Mouse (Mus musculus): ENCODE data around the gene Nectin1. TPM values are rescaled to one million over a fixed set of nuclear protein-coding genes. Genes with fewer than 3 reads are reported as not detected.

The Nectin1 gene
- total and polyA plus RNA-seq, 3 experiments, result 0.26 to 1.9 (median 1.8) TPM

DNA sequence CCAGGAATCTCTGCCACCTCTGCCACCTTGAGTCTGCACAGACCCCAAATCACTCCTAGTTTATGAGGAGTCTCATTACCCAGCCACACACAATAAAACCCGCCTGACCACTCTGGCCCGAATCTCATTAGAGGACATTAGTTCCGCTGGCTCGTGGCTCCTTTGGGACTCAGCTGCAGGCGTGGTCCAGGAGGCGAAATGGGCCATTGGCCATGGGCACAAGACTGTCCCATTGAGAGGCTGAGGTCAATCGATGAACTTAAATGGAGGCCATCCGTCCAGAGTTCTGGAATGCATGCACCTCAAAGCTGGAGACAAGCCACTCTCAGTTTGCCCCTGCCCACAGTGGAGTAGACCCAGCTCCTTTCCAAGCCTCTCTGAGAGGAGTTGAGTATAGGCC lies 7.3 kb downstream of the Nectin1 start:
- TF ChIP-seq EP300 (IDR thresholded peaks at IDR 0.05; ENCODE audit: low read length) (no peak), UBTF (IDR thresholded peaks at IDR 0.05; ENCODE audit: low read depth, low read length) (no peak), IRF4 (IDR thresholded peaks at IDR 0.05; ENCODE audit: low read depth, low read length) (no peak), MAFK (IDR thresholded peaks at IDR 0.05; ENCODE audit: insufficient replicate concordance, low read length) (no peak), JUN (IDR thresholded peaks at IDR 0.05; ENCODE audit: insufficient read depth, low read depth, low read length) (no peak), KAT2A (IDR thresholded peaks at IDR 0.05; ENCODE audit: insufficient replicate concordance, low read length) (no peak), USF1 (IDR thresholded peaks at IDR 0.05; ENCODE audit: low read depth, low read length) (no peak), MAX (IDR thresholded peaks at IDR 0.05; ENCODE audit: low read length) (no peak), POLR2A (IDR thresholded peaks at IDR 0.05; ENCODE audit: low read depth, low read length) (no peak), ZNF384 (IDR thresholded peaks at IDR 0.05; ENCODE audit: low read depth, low read length) (no peak), USF2 (conservative IDR thresholded peaks at IDR 0.05; ENCODE audit: low read depth, low read length) (no peak), MYC (IDR thresholded peaks at IDR 0.05; ENCODE audit: low read depth, low read length) (no peak), TCF12 (IDR thresholded peaks at IDR 0.05; ENCODE audit: low read depth, low read length) (no peak), NRF1 (IDR thresholded peaks at IDR 0.05; ENCODE audit: low read depth, low read length) (no peak), ZC3H11A (IDR thresholded peaks at IDR 0.05; ENCODE audit: low read depth, low read length) (no peak)
- dilution Hi-C loops (cut with MboI; ENCODE audit: extremely low pct_ligation_motif_present, extremely low pct_unique_long_range_greater_than_20kb, low sequenced_read_pairs) (no loop called here), in situ Hi-C loops (cut with MboI; ENCODE audit: low pct_ligation_motif_present, low pct_unique_long_range_greater_than_20kb, low sequenced_read_pairs) (no loop called here)
- H3K79me2 ChIP-seq (replicated peaks; ENCODE audit: control insufficient read depth, extremely low read depth, insufficient read depth, poor library complexity, severe bottlenecking), result no peaks in the 10 kb centered on the region
- peaks cover 10 to 14% of the 10 kb centered on the region in 2 experiments for H3K4me1 ChIP-seq (ENCODE audit: control insufficient read depth in 1 of 2, insufficient read depth in 2 of 2)
- no peak overlapping the region for H3K4me2 ChIP-seq (ENCODE audit: insufficient read depth, low read depth, poor library complexity, severe bottlenecking)
- no peak overlapping the region for H3K27ac ChIP-seq (ENCODE audit: insufficient read depth, low read depth)
- no peak overlapping the region for H3K9ac ChIP-seq (ENCODE audit: insufficient read depth, low read depth)
- H3K27me3 ChIP-seq (replicated peaks), result peaks cover 7% of the 10 kb centered on the region
- DNase-seq (ENCODE audit: extremely low read depth), result no peak
- H3K9me3 ChIP-seq (replicated peaks; ENCODE audit: low read length), result no peaks in the 10 kb centered on the region
- H3K4me3 ChIP-seq (replicated peaks in 1 of 3; ENCODE audit: low read depth in 2 of 3, low read length in 2 of 3, poor library complexity in 1 of 3), result no peak overlapping the region
- H3K36me3 ChIP-seq (replicated peaks in 1 of 2; ENCODE audit: control insufficient read depth in 1 of 2, insufficient read depth in 1 of 2, low read length in 1 of 2), result peaks cover 0 to 8% of the 10 kb centered on the region in 2 experiments

DNA sequence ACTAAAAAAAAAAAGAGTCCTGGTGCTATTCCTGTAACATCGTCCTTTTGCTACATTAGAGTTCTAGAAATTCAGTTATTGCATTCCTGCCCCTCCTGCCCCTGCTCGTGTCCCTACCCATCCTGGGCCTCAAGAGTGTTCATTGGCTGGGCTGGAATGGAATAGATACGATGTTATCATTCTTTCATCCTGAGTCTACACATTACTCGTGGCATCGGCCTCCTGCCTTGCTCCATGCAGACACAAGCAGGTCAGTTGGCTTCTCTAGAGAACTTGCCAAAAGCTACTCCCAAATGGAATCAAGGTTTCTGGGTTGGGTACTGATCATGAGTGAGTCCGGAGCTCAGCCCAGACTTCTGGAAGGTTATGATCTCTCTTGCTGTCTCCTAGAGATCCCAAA lies 9.7 kb downstream of the Nectin1 start:
- no peak overlapping the region for H3K27ac ChIP-seq (ENCODE audit: insufficient read depth, low read depth)
- peaks cover 14 to 36% of the 10 kb centered on the region in 2 experiments for H3K4me1 ChIP-seq (ENCODE audit: control insufficient read depth in 1 of 2, insufficient read depth in 2 of 2)
- in situ Hi-C loops (cut with MboI; ENCODE audit: low pct_ligation_motif_present, low pct_unique_long_range_greater_than_20kb, low sequenced_read_pairs), result no loop called here
- no peaks in the 10 kb centered on the region for H3K79me2 ChIP-seq (replicated peaks; ENCODE audit: control insufficient read depth, extremely low read depth, insufficient read depth, poor library complexity, severe bottlenecking)
- no peaks in the 10 kb centered on the region for H3K9me3 ChIP-seq (replicated peaks; ENCODE audit: low read length)
- no peak for DNase-seq (ENCODE audit: extremely low read depth)
- H3K4me3 ChIP-seq (replicated peaks in 1 of 3; ENCODE audit: low read depth in 2 of 3, low read length in 2 of 3, poor library complexity in 1 of 3), result no peak overlapping the region
- no peak overlapping the region for H3K9ac ChIP-seq (ENCODE audit: insufficient read depth, low read depth)
- H3K36me3 ChIP-seq (replicated peaks in 1 of 2; ENCODE audit: control insufficient read depth in 1 of 2, insufficient read depth in 1 of 2, low read length in 1 of 2), result peaks cover 0 to 8% of the 10 kb centered on the region in 2 experiments
- H3K4me2 ChIP-seq (ENCODE audit: insufficient read depth, low read depth, poor library complexity, severe bottlenecking), result no peak overlapping the region
- H3K27me3 ChIP-seq (replicated peaks), result no peaks in the 10 kb centered on the region
- no peak for TF ChIP-seq UBTF (IDR thresholded peaks at IDR 0.05; ENCODE audit: low read depth, low read length)
- TF ChIP-seq JUN (IDR thresholded peaks at IDR 0.05; ENCODE audit: insufficient read depth, low read depth, low read length), result no peak
- dilution Hi-C loops (cut with MboI; ENCODE audit: extremely low pct_ligation_motif_present, extremely low pct_unique_long_range_greater_than_20kb, low sequenced_read_pairs), result no loop called here
